Mouse (Mus musculus): ENCODE measurements around the gene Pax1.

The Pax1 gene

DNA sequence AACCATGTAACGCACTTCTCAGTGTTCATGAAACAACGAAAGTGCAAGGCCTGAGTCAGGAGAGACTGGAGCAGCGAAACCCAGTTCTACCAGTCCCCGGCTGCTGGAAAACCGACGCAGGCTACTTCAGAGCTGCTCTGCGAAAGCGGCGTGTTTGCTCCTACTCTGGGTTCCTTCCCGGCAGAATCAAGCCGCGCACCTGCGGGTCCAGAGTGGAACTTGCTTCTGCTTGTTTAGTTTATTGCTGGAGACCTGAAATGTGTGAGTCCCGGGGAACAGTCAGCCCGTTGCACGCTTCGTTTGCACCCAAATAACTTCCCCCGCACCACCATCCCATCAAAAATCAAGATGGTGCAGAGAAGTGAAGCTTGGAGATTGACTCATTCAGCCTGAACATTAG is at the start of gene Pax1:
TSS of gene Pax1 (plus strand) at position 345 of the 400 bp plus-strand sequence.
- DNase-seq (ENCODE audit: extremely low read depth, insufficient read length, low spot score), result no peak

DNA sequence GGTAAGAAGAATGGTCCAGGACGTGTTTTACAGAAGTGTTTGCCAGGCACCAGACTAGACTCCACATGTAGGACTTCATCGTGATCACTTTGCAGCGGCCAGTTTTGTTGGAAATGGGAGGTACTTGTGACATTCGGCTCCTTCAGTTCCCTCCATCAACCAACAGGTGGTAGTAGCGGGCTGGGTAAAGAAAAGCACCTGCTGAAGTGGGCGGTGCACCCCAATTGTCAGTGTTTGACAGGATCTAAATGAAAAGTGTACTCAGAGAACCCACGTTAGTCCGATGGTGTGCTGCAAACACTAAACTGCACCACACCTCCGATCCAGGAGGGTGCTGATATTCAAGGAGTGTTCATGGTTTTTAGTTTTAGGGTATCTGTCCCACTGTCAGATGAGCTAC is 40.7 kb upstream of the Pax1 start:
- DNase-seq (ENCODE audit: extremely low read depth, insufficient read length, low spot score), result no peak

DNA sequence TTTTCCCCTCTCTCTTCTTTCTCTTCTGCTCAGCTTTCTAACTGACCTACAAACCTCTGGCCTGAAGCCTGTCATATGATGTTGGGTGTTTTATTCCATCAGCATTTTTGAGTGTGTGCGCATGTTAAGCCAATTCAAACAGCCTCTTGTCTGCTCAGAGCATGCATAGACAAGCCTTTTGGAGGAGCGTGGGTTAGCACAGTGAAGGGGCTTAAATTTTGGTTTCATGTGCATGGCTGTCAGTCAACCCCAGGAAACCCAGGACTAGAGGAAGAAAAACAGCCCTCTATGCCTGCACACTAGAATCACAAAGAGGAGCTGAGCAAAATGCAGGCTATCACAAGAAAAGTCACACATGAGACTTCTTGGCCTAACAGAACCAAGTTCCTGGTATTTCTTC is 36.5 kb upstream of the Pax1 start:
- DNase-seq (ENCODE audit: extremely low read depth, insufficient read length, low spot score), result no peak

DNA sequence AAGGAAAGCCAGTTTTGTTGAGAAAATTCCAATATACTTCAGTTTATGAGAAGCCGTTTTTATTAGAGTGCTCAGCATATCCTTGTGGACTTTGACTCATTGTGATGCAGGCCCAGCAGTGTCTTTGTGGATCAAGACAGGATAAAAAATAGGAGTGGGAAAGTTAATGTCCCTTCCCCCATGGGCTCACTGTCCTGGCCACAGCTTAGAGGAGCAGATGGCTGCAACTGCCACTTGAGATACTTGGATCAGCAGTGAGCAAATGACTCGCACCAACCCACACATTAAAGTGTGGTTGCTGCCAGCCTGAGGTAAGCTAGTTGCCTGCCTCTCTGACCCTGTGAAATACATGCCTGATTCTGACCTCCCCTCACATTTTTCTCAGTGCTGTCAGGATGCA is 29.0 kb upstream of the Pax1 start:
- DNase-seq (ENCODE audit: extremely low read depth, insufficient read length, low spot score), result no peak

DNA sequence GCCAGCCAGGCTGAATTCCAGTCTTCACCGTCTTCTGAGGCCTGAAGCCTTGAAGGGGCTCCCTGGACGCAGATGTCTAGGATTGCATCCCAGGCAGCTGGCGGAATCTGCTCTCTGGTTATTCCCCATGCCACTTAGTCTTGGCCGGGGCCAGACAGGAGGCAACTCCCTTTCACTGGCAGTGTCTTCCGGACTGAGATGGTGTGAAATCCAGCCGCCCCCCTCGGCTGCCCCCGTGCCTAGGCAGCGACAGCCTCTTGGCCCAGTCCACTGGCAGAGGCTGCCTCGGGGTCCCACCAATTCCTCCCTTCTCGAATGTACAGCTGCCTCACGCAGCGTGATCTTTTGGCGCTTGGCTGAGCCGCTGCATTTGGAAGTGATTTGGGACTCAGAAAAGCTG is 23.0 kb upstream of the Pax1 start:
- DNase-seq (ENCODE audit: extremely low read depth, insufficient read length, low spot score), result no peak

DNA sequence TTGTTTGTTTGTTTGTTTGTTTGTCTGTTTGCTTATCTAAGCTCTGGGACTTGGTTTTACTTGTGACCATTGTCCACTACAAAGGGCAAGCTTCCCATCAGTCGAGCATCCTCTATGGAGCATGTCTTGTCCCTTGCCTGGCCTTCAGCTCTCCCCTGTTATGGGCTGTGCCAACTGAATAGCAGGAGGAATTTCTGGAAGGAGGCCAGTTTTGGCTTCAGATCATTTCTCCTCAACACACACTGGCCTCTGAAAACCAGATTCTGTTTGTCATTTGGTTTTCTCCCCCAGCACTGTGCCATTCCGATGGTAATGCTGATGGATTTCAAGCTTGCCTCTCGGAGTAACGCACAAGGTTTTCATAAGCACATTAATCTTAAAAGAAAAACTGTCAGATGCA is 21.9 kb upstream of the Pax1 start:
- DNase-seq (ENCODE audit: extremely low read depth, insufficient read length, low spot score), result no peak

DNA sequence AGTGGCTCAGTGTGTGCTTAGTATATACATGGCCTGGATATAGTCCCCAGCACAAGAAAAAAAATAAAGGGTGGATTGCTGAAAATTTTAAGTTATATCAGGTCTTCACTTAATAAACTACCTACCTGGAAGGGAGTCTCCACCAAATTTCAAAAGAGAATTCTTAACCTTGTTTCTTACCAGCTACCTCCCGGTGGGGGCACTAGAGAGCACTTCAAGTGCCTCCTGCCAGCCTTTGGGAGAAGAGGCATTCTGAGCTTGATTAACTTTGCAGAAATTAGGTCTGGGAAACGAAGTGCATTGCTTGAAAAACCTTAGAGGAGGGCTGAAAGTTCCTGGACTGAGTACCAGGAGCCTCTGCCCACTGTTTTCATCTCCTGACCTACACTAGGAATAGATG is 19.5 kb upstream of the Pax1 start:
- no peak for DNase-seq (ENCODE audit: extremely low read depth, insufficient read length, low spot score)

DNA sequence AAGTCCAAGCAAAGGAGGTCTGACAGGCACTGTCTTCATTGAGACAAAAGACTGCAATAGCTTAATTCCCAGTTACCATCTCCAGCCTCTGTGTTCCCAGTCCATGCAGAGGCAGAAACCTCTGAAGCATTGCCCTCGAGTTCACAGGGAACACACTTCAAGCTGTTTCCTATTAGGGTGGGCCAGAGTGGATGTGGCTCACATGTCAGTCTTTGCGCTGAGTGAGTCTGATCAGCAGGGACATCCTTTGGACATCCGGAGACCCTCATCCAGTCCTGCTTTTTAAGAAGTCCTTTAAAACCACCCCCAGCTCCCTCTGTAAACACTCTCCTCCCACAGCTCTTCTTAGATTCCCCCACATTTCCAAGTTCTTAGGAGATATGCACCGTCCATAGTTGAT is 2.0 kb upstream of the Pax1 start:
- no peak for DNase-seq (ENCODE audit: extremely low read depth, insufficient read length, low spot score)

DNA sequence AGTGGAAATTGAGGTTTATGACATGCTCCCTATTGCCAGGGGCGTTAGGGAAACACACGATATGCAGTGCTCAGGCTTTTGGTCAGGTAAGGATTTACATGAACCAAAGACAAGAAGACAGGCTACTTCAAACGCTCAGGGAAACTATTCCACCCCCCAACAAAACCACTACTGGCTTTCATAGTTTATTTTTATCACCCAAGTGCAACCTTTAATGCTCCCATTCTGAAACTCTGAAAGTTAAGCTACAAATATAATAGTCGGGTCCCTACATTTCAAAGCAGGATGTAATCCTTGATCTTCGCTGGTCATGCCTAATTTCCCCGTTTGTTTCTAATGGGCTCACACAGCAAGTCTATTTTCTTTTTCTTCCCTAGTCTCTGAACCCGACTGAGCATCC is 1.3 kb upstream of the Pax1 start:
- no peak for DNase-seq (ENCODE audit: extremely low read depth, insufficient read length, low spot score)

DNA sequence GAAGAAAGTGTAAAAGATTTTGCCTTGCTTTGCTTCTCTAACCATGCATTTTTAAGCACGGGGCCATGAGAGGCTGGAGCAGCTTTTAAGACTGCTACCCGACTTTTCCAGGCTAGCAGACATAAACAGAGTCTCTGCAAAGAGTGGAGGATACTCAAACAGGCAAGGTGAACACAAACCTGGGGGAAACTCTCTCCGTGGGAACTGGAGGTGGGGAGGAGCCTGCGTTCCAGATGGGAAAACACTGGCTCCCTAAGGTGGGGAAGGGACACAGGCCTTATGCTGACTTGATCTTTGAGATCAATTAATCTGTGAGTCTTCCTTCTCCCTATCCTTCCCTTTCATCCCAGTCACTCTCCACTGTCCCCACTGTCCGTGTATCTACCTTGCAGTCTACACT is 869 bp upstream of the Pax1 start:
- no peak for DNase-seq (ENCODE audit: extremely low read depth, insufficient read length, low spot score)

DNA sequence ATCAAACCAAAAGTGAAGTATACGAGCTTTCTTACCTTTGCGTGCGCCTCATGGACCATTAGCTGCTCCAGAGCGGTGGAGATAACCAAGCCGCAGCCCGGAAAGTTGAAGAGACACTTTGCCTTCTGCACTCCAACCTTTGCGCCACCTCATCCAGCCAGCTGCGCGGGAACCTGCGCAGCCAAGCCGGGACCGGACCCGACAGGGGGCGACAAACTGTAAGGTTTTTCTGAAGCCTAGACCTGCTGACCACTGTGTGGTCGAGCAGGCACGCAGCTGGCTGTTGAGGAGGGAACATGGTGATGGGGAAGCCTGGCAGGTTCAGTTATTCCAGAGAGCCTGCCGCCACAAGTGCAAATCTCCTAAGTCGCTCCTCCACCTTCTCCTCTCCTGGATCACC is 591 bp downstream of the Pax1 start:
- no peak for DNase-seq (ENCODE audit: extremely low read depth, insufficient read length, low spot score)

DNA sequence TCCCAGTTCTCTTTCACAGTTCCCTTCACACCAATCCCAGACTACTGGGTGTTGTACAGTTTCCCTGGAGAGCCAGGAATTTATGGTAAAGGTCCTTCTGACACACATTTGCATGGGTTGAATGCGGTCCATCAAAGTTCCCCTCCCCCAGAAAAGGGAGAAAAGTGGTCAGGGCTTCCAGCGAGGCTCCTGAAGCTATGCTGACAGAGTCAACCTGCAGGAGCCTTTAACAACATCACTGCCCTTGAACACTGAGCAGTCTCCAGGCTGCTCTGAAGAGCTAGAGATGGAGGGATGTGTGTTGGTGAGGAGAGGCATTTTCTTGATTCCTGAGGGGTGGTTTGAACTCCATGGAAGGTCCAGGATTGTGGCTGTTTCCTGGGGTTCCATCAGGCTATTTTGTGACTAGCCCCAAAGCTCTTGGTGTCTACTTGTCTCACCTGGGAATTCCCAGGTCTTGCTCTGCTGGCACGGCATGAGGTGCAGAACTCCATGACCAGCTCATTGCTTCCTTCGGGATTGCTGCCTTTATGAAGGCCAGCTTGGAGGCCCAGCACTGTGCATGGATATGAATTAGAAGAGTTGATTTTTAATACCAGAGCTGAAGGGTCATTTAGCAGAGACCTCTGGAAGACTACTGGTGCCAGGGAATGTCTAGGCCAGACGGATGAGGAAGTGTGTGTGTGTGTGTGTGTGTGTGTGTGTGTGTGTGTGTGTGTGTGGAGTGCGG is 1.8 kb downstream of the Pax1 start:
- no peak for DNase-seq (ENCODE audit: extremely low read depth, insufficient read length, low spot score)

DNA sequence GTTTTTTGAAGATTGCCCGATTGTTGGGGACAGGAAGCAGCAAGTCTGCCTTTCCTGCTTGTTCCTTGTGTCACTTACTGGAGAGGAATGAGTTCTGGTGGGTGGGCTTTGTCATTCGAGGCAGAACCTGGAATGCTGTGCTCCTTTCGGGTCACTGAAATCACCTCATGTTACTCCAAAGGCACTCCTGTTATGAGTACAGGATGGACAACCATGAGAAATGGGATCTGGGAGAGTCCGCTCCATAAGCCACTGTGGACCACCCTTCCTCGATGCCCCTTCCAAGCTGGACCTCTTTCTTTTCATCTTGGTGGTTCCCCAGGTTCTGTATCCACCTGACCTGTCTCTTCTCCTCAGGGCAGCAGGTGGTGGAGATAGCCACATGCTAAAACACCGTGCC is 2.5 kb downstream of the Pax1 start:
- DNase-seq (ENCODE audit: extremely low read depth, insufficient read length, low spot score), result no peak

DNA sequence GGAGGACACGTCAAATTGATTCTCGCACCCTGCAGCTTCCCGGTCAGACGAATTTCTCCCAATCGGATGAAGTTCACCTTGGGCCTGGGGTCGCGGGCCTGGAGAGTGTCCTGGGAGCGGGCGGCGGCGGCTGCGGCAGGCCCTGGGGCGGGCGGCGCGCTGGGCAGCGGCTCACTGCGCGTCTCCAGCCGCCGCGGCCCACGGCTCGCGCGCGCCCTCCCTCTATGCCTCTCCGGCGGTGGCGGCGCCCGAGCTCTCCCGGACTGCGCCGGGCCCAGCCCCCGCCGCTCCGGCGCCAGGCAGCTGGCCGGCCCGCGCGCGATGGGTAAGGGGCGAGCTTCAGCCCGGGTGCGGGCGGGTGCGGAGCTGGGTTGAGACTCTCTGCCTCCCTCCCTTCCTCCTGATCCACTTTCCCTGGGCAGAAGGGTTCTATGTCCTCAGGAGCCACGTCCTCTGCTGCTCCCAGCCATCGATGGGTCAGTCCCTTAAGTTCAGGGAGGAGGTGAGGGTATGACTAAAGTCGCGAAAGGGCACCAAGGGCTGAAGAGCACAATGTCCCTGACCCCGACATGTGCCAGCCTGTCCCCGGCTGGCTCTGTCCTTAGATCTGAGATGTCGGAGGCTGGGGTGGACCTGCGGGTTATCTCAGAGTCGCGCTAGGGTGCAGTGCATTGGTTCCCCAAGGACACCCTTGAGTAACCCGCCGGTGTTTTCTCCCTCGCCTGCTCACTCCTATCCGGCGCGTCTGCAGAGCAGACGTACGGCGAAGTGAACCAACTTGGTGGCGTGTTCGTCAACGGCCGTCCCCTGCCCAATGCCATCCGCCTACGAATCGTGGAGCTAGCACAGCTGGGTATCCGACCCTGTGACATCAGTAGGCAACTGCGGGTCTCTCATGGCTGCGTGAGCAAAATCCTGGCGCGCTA is 3.5 kb downstream of the Pax1 start:
- DNase-seq (ENCODE audit: extremely low read depth, insufficient read length, low spot score), result no peak

DNA sequence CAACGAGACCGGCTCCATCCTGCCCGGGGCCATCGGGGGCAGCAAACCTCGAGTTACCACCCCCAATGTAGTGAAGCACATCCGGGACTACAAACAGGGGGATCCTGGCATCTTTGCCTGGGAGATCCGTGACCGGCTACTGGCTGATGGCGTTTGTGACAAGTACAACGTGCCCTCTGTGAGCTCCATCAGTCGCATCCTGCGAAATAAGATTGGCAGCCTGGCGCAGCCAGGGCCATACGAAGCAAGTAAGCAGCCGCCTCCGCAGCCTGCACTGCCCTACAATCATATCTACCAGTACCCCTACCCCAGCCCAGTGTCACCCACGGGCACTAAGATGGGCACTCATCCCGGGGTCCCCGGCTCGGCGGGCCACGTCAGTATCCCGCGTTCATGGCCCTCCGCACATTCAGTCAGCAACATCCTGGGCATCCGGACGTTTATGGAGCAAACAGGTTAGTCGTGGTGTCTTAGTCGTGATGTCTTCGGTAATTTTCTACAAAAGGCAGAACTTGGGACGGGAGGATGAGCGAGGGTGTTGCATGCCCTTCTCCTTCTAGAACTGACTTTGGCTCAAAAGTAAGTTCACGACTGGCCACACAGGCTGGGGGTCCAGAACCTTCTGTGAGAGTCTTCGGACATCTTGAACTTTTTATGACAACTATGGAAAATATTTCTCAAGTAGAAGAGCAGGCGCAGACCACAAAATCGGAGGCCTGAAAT is 4.3 kb downstream of the Pax1 start:
- DNase-seq (ENCODE audit: extremely low read depth, insufficient read length, low spot score), result no peak

DNA sequence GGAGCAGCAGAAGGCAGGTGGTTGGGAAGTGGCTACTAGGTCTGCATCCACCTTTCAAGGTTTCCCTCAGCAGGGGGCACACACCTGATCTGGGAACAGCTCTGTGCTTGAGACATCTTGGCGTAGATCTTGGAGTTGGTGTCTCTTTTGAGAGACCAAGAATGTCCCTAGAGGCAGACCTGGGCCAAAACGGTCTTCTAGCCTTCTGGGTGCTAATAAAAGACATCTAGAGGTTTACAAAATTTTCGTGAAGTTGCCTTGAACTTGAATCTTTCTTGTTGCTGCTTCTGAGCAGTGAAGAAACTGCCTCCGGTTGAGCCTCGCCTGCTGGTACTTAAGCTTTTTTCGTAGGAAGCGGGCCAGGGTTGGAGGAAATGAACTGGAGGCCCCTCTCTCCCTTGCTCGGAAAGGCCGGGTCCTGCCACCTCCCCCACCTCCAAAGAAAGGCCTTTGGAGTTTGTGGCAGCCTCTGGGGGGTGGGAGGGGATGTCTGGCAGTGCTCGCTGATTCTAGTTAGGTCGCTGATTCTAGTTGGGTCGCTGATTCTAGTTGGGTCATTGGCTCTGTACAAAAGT is 5.6 kb downstream of the Pax1 start:
- DNase-seq (ENCODE audit: extremely low read depth, insufficient read length, low spot score), result no peak

DNA sequence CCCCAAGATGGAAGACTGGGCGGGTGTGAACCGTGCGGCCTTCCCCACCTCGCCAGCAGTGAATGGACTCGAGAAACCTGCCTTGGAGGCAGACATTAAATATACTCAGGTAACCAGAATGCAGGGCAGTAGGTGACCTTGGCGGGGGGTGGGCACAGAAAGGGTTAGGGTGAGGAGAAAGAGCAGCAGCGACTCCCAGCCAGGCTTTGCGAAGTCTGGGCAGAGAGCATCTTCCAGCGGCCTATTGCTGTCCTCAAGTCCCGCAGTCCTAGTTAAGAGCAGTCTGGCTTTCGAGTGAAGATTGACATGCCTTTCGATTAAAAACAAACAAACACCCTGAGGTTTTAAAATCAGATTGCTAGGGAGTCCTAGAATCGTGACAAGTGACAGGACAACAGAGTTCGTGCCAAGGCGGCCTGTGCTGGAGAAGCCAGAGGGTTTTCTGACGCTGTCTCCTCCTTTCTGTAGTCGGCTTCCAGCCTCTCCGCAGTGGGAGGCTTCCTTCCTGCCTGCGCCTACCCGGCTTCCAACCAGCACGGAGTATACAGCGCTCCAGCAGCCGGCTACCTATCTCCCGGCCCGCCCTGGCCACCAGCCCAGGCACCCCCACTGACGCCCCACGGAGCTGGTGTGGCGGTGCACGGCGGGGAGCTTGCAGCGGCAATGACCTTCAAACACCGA is 6.3 kb downstream of the Pax1 start:
- DNase-seq (ENCODE audit: extremely low read depth, insufficient read length, low spot score), result no peak

DNA sequence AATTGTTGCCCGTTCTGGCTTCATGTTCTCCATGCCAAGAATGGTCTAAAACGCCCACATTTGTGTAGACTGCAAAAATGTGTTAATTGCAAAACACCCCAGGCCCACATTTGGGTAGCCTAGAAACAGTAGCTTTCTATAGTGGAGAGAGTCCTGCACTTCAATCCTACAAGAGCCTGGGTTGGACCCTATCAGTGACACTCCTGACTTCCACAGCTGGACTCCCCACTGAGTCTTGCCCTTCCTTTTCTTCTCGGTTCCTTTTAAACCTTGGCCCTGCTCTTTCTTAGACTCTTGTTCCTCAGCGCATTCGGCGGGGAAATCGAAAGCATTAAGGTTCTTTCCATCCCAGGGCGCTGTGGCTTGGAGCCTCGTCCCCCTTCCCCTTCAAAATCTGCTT is 7.8 kb downstream of the Pax1 start:
- no peak for DNase-seq (ENCODE audit: extremely low read depth, insufficient read length, low spot score)

DNA sequence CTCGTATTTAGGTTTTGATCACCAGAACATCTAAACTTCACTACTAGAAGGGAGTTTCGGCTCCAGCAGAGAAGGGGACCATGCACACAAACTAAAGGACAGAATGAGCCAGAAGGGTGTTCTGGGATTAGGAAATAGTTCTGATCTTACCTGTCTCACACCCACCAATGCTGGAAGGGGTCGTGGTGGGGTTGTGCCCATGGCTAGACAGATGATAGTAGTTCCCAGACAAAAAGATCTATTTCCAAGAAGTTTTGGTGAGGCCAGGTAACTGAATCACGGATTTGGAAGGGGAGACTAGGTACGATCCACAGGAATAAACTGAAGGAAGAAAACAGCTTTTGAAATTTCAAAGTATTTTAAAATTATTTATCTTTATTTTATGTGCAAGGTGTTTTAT is 8.4 kb downstream of the Pax1 start:
- no peak for DNase-seq (ENCODE audit: extremely low read depth, insufficient read length, low spot score)

DNA sequence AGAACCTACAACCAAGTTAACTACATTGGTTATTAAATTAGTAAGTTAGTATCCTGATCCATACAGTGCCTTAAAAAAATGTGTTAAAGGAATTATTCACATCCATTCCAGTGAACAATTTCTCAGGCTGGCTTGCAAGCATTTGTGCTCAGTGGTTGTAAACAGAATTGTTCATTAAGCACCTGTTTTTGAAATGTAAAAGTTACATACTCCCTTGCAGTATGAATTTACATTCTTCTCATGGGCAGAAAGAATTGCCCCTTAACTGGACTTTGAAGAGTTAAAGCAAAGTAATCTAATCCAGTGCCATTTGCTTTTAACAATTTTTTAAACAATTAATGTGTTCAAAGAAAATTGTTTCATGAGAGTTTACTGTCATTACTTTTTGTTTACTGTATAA is 9.6 kb downstream of the Pax1 start:
- DNase-seq (ENCODE audit: extremely low read depth, insufficient read length, low spot score), result no peak

DNA sequence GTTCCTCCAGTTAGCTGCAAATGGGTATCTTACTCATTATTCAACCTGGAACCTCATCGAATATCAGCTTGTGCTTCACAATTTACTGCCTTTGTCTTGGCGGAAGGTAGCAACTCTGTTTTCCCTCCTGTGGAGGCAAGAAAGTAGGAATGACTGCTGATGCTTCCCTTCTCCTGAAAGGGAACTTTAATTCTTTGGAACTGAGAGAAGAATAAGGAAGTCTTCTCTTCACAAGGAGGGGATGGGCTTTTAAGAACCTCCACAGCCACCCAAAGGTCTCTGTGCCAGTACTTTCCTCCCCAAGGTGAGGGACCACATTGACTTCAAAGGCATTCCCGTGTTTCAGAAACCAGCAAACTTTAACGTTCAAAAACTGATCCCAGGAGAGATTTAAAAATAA is 10.1 kb downstream of the Pax1 start:
- no peak for DNase-seq (ENCODE audit: extremely low read depth, insufficient read length, low spot score)

Measured in 3134 (cell line).